Mouse (Mus musculus) heart, embryonic 15.5 days (tissue): ENCODE results near the gene Tkfc. TPM values are rescaled to one million over a fixed set of nuclear protein-coding genes. Genes with fewer than 3 reads are reported as not detected.
A peak's percentile ranks its signal among the peaks of the same experiment; 100 is the strongest.
"Not testable (repeated sequence)": the region's sequence is repeated elsewhere in the genome, so short reads cannot be mapped to it uniquely, and the experiment has no call there.

Source experiments
- ATAC-seq: fragments of 200-750 bp; cut with Nextera tagmentation; replicated peaks from 2 replicates; pipeline ENCODE4 v1.8.0; 2017; ENCODE audit warnings: low read depth, moderate TSS enrichment; ENCODE audit not compliant: insufficient number of reproducible peaks, insufficient read depth, low FRiP score
- H3K27ac ChIP-seq: fragments of 300-500 bp; sonication (generic); 2 replicates; pipeline ENCODE4 v1.5.1; 2015; ENCODE audit warnings: mild to moderate bottlenecking, inconsistent platforms
- H3K27me3 ChIP-seq: fragments of 300-500 bp; sonication (generic); 2 replicates; pipeline ENCODE4 v1.6.1; 2015; ENCODE audit warnings: inconsistent platforms
- H3K36me3 ChIP-seq: fragments of 300-500 bp; sonication (generic); 2 replicates; pipeline ENCODE4 v1.6.1; 2015; ENCODE audit warnings: mild to moderate bottlenecking, inconsistent platforms
- H3K4me1 ChIP-seq: fragments of 300-500 bp; sonication (generic); replicated peaks from 2 replicates; pipeline ENCODE4 v1.6.1; 2015; ENCODE audit warnings: inconsistent platforms
- H3K4me2 ChIP-seq: fragments of 300-500 bp; sonication (generic); 2 replicates; pipeline ENCODE4 v1.6.1; 2015; ENCODE audit warnings: inconsistent platforms, mild to moderate bottlenecking, moderate library complexity
- H3K4me3 ChIP-seq: fragments of 300-500 bp; sonication (generic); 2 replicates; pipeline ENCODE4 v1.5.1; 2015; ENCODE audit warnings: mild to moderate bottlenecking, inconsistent platforms
- H3K9ac ChIP-seq: fragments of 300-500 bp; sonication (generic); 2 replicates; pipeline ENCODE4 v1.6.1; 2015; ENCODE audit warnings: mild to moderate bottlenecking, inconsistent platforms
- H3K9me3 ChIP-seq: fragments of 300-500 bp; sonication (generic); replicated peaks from 2 replicates; pipeline ENCODE4 v1.6.1; 2016; ENCODE audit warnings: inconsistent platforms
- WGBS: fragments of 180-500 bp; shearing (Covaris S2); methylation state at CpG from one replicate; pipeline ENCODE4 v1.1.7; 2015; ENCODE audit warnings: mixed read lengths; 5-methylcytosine and 5-hydroxymethylcytosine counted together
- polyA plus RNA-seq: library from polyadenylated mRNA; unstranded; fragments of >200 nt; fragmentation: Nextera tagmentation; extraction: Ambion mirVana; gene quantifications from 2 replicates; pipeline ENCODE4 v1.2.1, GENCODE M21; 2015

Gene Tkfc
- polyA plus RNA-seq, 1 experiment from 2014 or later = 8.5 TPM

DNA sequence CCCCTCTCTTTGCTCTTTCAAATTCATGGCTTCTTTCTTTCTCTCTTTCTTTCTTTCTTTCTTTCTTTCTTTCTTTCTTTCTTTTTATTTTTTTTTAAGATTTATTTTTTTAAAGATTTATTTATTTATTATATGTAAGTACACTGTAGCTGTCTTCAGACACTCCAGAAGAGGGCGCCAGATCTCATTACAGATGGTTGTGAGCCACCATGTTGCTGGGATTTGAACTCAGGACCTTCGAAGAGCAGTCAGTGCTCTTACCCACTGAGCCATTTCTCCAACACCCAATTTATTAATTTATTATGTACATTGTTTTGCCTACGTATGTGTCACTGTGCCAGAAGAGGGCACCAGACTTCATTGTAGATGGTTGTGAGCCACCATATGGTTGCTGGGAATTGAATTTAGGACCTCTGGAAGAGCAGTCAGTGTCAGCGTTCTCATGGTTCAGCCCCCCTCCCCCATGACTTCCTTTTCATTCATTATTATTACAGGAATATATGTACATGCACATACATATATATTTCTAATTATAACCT lies 47.5 kb downstream of the Tkfc start:
- peaks cover 25% of the 10 kb centered on the region for H3K4me1 ChIP-seq

GRCm38 (mm10) chr19:10557430-10557829 lies 48.0 kb downstream of the Tkfc start:
- no peak overlapping the region for H3K9ac ChIP-seq
- H3K4me1 ChIP-seq = peaks cover 25% of the 10 kb centered on the region
- ATAC-seq = no peak
- WGBS = 77% methylated on average over 2 of the region's 2 CpGs
- H3K4me3 ChIP-seq = no peak overlapping the region
- no peaks in the 10 kb centered on the region for H3K9me3 ChIP-seq
- H3K27ac ChIP-seq = no peak overlapping the region
- no peaks in the 10 kb centered on the region for H3K27me3 ChIP-seq
- peaks cover 3% of the 10 kb centered on the region; the same call in 1 of the 2 replicates for H3K36me3 ChIP-seq
- H3K4me2 ChIP-seq = no peak overlapping the region

More for the DNA sequence above, 47.5 kb downstream of the Tkfc start:
- not testable (repeated sequence) for H3K4me3 ChIP-seq, H3K9me3 ChIP-seq, H3K36me3 ChIP-seq, ATAC-seq, H3K9ac ChIP-seq, H3K4me2 ChIP-seq, H3K27ac ChIP-seq, H3K27me3 ChIP-seq
- WGBS = 76% methylated on average over 4 of the region's 4 CpGs

DNA sequence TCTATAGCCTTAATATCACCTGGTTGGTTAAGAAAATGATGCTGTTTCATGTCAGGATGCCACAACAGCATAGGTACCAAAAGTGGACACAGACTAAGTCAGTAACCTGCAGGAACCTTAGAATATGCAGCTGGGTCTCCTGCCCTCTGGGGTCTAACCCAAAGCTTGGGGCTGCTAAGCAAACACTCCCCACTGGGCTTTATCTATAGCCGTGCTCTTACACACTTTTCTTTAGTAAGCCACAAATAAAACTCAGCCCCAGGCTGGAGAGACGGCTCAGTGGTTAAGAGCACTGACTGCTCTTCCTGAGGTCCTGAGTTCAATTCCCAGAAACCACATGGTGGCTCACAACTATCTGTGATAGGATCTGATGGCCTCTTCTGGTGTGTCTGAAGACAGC lies 48.5 kb downstream of the Tkfc start:
- no peak for ATAC-seq
- H3K9me3 ChIP-seq = no peaks in the 10 kb centered on the region
- no peak overlapping the region for H3K9ac ChIP-seq
- H3K27me3 ChIP-seq = no peaks in the 10 kb centered on the region
- no peak overlapping the region for H3K27ac ChIP-seq
- H3K4me1 ChIP-seq = peaks cover 21% of the 10 kb centered on the region
- H3K4me2 ChIP-seq = no peak overlapping the region
- peaks cover 5% of the 10 kb centered on the region; the same call in 1 of the 2 replicates for H3K36me3 ChIP-seq
- H3K4me3 ChIP-seq = no peak overlapping the region
- WGBS = 70% methylated on average over 2 of the region's 2 CpGs

DNA sequence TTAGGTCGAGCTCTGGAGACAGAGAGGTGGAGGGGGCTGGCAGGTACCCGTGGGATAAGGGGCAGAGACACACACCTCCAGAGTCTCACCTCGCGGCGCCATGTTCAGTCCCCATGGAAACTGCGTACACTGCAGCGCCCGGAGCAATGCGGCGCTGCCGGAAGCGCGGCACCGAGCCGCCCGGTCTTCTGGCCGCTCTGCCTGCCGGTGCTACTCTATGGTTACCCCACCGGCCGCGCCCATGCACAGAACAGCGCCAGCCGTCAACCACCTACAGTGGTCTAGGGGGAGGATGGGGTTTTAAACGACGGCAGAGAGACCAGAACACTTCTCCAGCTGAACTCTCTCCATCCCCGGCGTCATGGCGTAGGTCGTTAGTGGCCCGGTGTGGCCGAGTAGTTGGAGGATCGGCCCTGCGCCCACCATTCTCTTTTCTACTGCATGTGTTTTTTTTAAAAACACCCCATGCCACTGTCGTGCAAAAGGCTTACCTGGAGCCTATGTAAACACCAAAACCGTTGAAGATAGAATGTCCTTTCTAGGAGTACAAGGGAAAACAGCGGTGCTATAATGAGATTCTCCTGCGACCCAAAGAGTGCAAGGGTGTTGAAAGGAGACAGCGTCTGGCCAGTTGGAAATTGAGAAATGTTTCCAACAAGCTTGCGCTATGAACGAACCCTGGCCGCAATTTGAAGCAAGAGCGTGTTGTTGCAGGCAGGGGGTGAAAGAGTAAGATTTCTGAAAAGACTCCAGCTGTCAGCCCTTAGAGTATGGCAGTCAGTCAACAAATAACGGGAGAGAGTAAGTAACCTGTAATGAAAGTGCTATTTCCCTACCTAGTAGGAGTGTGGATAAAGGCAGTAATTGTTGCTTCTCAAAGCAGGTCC lies 49.6 kb downstream of the Tkfc start, which contains the start of gene Tmem216:
Gene Tmem216 (minus strand): TSS at position 615 of the 887 bp plus-strand sequence.
- ATAC-seq = peak; percentile 95
- Histone ChIP-seq H3K9me3 (no peaks in the 10 kb centered on the region), H3K27me3 (no peaks in the 10 kb centered on the region), H3K9ac (peak within 1 kb of the TSS; percentile 64), H3K4me1 (peaks cover 13% of the 10 kb centered on the region), H3K27ac (peak within 1 kb of the TSS; percentile 74), H3K36me3 (peaks cover 14% of the 10 kb centered on the region), H3K4me2 (peak within 1 kb of the TSS; percentile 72), H3K4me3 (peak within 1 kb of the TSS; percentile 67)
- under 1% methylated on average over 43 of the region's 43 CpGs for WGBS

GRCm38 (mm10) chr19:10539454-10539853 lies 66.0 kb downstream of the Tkfc start:
- ATAC-seq = no peak
- Histone ChIP-seq H3K27ac (no peak overlapping the region), H3K4me2 (no peak overlapping the region), H3K9ac (no peak overlapping the region), H3K36me3 (peaks cover 90% of the 10 kb centered on the region), H3K27me3 (no peaks in the 10 kb centered on the region), H3K4me3 (no peak overlapping the region), H3K4me1 (no peaks in the 10 kb centered on the region), H3K9me3 (no peaks in the 10 kb centered on the region)
- WGBS = 73% methylated on average over 5 of the region's 5 CpGs

Other genes starting within 250 kb of the Tkfc start
- gene Syt7, start 216.6 kb downstream of the Tkfc start, polyA plus RNA-seq = 0.48 and 0.94 TPM in 2 replicates
- 0.13 and 0.23 TPM in 2 replicates for gene Lrrc10b, start 148.2 kb downstream of the Tkfc start, polyA plus RNA-seq
- 0.13 TPM in 1 of 2 replicates, not detected in the other for gene Ppp1r32, start 122.7 kb downstream of the Tkfc start, polyA plus RNA-seq
- gene Cpsf7, start 80.4 kb downstream of the Tkfc start, polyA plus RNA-seq = 23.4 and 30.4 TPM in 2 replicates
- gene Sdhaf2, start 79.5 kb downstream of the Tkfc start, polyA plus RNA-seq = 45.2 and 49.4 TPM in 2 replicates
- gene Tmem216, start 49.4 kb downstream of the Tkfc start, polyA plus RNA-seq = 14.8 and 19.8 TPM in 2 replicates
- 15.4 and 21.8 TPM in 2 replicates for gene Cyb561a3, start 28.5 kb downstream of the Tkfc start, polyA plus RNA-seq
- gene Tmem138, start 28.3 kb downstream of the Tkfc start, polyA plus RNA-seq = 21.4 and 26.2 TPM in 2 replicates
- 204 and 272 TPM in 2 replicates for gene Ddb1, start 327 bp downstream of the Tkfc start, polyA plus RNA-seq
- gene Vwce, start 28.6 kb upstream of the Tkfc start, polyA plus RNA-seq = 0.82 and 1.5 TPM in 2 replicates
- not detected in 2 replicates for gene Pga5, start 72.4 kb upstream of the Tkfc start, polyA plus RNA-seq
- 25.1 and 34.3 TPM in 2 replicates for gene Vps37c, start 83.1 kb upstream of the Tkfc start, polyA plus RNA-seq
- gene Cd5, start 133.3 kb upstream of the Tkfc start, polyA plus RNA-seq = 0.53 and 1.4 TPM in 2 replicates
- gene Cd6, start 224.4 kb upstream of the Tkfc start, polyA plus RNA-seq = 0.56 TPM in 1 of 2 replicates, not detected in the other
- gene Slc15a3, start 234.1 kb upstream of the Tkfc start, polyA plus RNA-seq = 0.30 and 0.99 TPM in 2 replicates